Mouse (Mus musculus) WW6 (cell line): ENCODE measurements around the gene Gatb.
"Not testable (repeated sequence)": the region's sequence is repeated elsewhere in the genome, so short reads cannot be mapped to it uniquely, and the experiment has no call there.

Experiments used
- DNase-seq: peaks from one replicate; pipeline ENCODE4 v3.0.0-alpha.2; 2013; ENCODE audit warnings: low read depth, low spot score

The Gatb gene

DNA sequence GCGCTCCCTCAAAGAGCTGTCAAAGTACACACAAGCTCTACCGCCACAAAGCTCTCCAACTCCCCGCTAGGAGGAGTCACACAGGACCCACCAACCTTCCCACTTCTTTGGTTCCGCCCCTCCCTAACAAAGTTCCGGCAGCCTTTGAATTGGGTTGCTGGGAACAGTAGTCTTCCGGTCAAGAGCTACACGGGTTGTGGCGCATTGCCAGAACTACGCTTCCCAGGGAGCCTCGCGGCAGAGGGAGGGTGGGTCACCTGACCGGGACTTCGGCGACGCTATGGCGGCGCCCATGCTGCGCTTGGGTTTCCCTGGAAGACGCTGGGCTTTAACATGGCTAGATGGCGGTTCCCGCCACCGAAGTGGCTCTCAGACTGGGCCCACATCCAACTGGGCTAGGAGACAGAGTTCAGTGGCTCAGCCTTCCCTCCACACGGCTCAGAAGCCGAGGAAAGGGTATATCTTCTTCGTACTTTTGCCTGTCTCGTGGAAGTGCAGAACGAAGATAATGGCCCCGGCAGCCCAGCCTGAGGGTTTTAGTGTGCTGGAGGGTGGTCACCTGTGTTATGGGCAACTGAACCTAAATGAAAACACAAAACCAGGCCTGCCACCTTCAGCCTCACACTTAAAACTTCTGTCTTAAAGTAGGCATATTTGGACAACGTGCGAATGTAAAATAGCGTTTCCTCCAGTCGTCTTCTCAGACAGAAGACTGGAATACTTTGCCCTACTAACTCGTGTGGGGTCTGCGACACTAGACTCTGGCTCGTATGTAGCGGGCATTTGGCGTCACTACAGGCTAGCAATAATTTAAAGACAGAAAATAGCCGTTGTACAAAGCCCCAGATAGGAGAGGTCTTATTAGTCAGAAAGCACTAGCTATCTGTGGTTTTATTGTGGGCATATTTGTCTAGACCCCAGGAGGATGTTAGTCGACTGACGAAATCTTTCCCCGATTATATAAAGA is at the start of gene Gatb:
Gene Gatb, plus strand, starts transcription at position 256 of the 967 bp plus-strand sequence.
- peak; percentile 95 for DNase-seq

DNA sequence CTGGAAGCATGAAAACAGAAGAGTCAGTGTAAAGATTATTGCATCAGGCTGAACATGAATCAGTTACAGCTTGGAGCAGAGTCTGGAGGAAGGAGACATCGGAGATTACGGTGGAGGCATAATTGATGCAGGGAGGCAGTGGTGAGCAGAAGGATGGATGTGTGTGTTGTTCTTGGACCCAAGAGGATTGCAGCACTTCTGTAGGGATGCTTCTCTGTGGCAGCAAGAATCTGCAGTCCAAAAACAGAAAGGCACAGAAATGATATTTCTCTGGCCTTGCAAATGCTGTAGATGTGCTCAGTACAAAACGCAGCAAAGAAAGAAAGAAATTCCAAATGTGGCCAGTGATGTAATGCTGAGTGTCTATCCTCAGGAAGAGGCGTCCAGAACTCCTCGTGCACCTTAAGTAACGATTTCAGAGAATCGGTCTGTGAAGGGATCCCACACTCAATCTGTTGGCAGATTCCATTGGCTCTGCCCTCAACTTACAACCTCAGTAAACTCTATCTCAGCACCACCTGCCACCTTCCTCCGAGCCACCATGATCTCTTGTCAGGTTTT is 43.2 kb upstream of the Gatb start:
- no peak for DNase-seq

DNA sequence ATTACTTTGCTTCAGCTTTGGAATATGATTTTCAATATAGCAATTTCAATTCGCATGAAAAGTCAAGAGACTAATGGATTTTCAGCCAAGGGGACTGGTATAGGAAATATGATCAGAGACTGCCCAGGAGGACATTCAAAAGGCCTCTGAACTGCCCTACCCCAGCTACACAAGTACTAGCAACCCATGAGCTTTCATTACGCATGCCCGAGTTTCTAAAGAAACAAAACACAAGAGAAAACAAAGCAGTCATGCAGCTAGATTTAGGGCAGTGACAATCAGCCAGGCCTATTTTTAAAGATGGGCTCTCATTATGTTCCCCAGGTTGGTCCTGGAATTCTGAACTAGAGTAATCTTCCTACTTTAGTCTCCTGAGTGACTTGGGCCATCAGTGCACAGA is 41.5 kb upstream of the Gatb start:
- no peak for DNase-seq

DNA sequence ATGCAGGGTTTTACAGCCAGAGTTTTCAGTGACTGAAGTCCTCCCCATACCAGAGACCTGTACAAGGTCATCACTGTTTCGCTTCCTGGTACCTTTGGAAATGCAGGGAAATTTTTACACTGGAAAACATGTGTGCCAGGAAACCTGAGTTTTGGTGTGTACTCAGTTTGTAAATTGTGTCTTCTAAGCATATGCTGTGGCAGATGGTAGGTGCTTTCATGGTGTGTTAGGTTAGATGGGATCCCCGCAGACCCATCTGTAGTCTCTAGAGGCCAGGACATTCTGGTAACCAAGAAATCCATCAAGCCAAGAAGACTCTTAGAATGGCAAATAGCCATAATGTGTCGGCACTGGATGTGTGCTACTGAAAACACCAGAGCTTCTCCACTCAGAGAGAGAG is 38.9 kb upstream of the Gatb start:
- no peak for DNase-seq

DNA sequence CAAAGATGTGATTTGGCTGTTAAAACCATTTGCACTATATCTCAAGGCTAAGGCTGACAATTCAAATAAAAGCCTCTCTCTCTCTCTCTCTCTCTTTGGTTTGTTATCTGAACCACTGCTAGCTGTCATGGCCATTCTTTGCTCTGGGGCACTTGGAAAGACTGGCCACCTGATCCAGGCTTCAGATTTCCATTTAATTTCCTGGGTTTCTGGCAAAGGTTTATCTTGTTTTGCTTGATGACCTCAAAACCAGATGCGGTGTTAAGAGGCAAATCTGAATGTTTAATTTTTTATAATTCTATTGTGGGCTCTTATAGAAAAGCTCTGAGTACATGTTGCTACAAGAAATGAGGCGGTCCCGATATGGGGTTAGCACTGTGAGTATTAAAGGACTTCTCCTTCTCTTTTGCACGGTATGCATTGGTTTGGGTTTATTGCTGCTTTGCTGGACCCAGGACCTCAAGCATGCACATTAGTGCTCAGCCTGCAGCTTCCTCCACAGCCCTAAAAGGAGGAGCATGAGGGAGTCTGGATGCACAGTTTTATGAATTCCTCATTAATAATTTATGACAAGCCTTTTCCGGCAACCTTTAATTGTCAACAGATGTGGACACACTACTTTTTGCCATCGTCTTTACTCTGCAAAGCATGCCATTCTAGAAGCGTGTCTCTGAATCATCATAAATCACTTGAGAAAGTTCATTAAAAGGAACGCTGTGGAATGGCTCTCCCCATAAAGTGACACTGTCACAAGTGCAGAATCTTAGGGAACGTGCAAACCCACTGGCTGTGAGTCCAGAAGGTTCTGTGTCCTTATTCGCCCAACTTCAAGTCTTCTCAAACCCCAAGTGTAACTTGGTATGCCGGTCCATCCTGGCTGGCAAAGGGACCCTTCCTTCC is 38.0 kb upstream of the Gatb start:
- no peak for DNase-seq

DNA sequence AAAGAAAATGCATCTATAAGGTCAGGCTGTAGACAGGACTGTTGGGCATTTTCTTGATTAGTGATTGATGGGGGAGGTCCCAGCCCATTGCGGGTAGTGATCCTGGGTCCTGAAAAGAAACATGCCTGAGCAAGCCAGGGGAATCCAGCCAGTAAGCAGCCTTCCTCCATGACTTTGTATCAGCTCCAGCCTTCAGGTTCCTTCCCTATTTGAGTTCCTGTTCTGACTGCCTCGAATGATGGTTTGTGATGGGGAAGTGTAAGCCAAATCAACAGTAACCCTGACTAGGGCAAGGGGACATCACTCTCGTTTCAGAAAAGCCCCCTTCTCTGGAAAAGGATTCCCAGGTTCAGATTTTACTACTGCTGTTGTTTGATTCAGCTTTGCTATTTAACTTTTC is 31.2 kb upstream of the Gatb start:
- no peak for DNase-seq

DNA sequence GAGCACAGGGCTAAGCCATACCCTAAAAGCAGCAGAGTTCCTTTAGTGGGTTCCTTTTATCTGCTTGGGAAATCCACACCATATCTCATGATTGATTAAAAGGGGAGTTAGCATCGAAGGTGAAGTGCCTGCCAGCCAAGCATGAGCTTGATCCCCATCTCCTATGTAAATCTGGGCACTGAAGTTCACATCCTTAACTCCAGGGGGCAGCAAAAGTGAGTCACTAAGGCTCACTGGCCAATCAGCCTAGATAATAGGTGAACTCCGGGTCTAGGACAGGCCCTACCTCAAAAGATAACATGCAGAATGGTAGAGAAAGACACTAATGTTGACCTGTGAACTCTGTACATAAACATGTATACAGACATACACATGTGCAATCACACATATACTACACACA is 30.3 kb upstream of the Gatb start:
- DNase-seq, result no peak

DNA sequence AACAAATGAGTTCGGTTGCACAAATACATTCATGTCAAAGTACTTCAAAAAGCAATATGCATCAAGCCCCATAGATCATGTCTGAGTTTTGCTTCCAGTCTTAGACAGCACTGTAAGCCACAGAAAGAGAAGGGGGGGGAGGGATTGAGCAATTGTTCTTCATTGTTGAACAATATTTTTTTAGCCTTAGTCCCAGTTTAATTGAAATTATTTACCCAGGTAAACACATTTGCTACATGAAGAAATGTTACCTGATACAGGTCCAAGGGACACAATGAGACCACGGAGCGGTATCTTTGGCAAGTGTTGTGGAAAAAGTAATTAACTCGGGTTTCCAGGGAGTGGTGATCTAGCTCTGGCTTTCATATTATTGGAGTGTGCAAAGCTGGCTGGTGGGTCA is 23.6 kb upstream of the Gatb start:
- no peak for DNase-seq

DNA sequence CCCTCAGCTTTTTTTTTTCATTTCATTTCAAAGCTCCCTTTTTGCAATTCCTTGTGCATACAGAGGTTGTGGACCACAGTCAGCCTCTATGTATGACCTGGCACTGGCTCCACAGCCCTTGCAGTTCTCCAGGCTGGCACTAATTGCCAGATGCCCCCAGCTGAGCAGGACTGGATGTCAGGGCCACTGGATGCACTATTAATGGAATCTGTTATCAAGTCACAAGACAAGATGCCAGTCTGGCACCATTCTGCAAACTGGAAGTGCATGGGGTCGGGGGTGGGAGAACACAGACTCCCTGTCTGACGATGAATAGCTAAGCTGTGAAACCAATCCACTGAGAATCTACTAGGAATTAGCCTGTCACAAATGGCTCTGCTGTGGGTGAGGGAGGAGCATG is 22.6 kb upstream of the Gatb start:
- DNase-seq, result no peak

DNA sequence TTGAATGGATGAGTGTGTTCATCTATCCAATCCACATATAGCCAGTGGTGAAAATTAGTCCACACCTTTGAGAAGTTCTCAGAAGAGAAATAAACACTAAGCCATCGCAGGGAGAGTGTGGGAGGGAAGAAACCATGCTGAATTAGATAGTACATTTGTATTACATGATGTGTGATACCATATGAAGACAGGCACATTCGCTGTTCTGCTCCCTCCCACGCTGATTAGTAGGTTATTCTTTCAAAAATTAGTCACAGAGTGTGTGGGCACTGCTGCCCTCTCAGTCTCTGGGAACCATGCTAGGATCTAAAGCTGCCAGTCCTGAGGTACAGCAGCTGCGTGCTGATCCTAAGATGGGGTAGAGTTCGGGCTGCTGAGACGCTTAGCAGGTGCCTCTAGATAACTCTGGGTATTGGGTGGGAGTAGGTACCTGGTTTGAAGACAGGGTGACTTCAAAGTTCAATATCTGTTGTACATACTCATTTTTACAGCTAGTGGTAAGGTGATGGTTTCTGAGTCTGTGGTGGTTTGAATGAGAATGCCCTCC is 20.1 kb upstream of the Gatb start:
- DNase-seq, result no peak

DNA sequence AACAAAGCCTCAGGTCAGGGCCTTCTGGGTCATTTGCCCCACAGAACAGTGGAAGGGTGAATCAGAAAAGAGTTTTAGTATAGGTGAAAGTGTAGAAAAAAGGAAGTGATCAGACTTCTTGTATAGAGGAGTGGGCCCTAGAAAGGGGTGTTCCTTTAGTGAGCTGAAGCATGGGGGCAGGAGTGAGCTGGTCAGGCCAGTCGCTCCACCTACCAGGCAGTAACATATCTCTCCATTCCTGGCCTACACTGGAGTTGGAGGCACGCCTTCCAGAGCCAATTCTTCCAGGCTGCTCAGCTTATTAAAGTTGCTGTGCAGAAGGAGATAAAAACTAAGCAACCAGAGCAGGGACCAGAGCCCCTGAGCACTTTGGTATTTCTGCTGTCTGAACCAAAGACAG is 9.3 kb upstream of the Gatb start:
- DNase-seq, result no peak

DNA sequence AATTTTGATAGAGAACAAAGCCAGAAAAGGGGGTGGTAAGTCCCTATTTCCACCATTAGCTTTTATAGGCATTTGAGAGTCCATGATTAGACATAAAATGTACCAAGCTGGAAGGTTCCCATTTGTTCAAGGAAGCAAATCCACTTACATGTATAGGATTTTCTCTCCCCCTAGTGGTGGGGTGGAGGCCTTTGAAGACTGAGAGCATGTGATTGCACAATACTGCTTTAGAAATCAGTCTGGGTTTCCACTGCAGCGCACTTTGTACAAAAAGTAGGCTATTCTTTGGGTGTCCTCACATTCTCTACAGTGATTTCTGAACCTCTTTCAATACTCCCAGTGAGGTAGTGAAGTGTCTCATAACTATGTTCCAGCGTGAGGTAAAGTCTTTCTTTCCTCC is 2.6 kb upstream of the Gatb start:
- DNase-seq, result peak; percentile 28

DNA sequence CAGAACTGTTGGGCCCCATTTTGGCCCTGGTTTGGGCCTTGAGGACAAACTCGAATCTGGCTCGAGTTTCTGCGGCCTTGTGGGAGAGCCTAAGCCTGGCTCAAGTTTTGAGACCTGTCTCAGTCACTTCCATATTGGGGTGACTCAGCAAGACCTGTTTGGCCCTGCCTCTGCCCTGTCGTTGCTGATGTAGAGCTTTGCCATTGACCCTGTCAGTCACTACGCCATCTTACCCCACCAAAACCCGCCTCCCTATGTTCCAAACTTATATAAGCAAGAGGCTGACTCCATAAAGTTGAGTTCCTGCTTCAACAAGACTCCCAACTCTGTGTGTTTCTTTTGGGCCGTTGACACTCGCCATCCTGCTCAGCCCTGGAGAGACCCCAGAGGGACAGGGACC is 1.4 kb upstream of the Gatb start:
- not testable (repeated sequence) for DNase-seq

DNA sequence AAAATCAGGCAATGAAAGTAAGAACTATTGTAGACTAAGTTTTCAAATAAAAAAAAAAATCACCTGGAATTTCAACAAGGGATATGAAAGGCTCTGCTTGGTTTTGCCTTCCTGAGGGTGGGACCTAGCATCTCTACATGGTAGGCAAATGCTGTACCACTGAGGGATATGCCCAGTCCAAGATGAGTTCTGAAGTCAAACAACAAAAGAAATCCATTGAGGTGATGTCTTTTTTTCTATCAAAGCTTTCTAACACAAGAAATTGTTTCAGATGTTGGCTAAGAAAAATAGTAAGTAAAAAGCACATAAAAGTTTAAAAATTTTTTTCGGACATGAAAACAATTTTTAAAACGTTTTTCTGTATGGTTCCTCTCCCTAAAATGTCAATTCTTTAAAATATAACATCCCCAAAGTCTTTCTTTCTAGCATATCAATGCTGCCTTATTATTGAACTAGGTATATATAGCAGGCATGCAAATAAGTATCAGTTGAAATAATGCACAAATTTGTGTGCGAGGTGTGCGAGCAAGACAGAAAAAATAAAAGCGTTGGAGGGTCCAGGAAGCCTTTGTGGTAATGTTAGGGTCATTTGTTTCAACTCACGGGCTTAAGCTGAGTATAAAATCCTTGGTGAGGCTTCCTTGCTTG is 579 bp upstream of the Gatb start:
- DNase-seq, result no peak

DNA sequence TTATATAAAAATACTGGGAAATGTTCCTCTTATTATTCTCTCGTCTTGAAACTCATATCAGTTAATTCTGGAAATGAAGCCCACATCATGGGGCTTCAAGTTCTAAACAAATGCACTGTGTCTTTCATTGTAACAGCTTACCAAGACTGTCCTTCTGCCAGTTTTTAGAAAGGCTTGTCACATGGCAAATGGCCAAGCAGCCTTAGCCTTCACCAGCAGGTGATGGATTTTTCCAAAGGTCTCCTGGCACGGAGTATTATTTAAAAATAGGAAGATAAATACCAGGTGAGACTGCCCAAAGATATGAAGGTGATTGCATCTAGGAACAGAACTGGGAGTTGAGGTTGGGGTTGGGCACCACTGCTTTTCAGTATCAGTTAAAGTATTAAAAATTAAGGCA is 8.8 kb downstream of the Gatb start:
- DNase-seq, result no peak

DNA sequence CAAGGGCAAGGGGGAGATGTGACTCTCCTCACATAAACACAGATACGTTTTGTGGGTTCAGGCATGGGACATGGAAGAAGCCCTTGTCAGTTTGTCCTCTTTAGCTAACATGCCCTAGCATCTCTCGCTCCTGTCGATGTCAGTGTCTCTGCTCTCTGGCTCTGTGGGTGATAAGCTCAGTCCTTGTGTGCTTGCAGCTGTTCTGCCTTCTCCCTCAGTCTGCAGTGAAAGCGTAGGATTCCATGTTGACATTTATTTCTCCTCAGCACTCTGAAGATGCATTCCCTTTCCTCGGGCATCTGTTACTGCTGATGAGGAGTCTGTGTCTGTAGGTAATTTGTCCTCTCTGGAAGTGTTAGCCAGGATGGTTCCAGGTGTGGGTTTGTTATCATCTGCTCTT is 9.3 kb downstream of the Gatb start:
- no peak for DNase-seq

DNA sequence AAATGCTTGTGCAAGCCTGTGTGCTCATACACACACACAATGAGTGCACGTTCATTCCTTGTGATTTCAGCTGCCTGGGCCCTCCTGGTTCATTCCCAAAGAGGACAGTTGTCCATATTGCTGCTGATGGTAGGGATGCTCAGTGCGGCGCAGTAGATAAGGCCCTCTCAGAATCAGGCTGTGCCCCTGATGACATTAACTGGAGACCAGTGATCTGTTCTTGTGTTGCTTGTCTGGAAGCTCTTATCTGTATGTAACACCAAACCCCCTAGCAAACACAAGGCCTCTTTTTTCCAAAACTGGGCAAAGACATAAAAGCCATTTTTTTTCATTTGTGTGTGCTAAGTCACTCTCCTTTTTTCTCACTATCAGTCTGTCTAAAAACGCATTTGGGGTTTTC is 11.0 kb downstream of the Gatb start:
- no peak for DNase-seq

DNA sequence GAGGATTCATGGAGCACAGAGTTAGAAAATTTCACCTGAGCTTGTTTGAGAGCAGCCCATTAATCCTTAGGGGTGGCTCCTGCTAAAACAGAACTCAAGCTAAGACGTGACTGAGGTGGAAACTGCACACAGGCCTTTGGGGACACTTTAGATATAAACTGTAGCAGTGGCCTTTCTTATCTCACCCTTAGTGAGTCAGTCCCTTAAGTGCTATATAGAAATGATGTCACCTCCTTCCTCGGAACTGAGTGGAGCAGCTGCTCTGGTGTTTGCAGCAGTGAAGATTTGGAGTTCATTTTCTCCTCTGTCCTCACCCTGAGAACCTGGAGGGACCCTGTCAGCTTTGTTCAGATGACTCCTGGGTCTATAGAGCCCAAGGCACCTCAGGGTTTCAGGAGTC is 14.8 kb downstream of the Gatb start:
- no peak for DNase-seq

DNA sequence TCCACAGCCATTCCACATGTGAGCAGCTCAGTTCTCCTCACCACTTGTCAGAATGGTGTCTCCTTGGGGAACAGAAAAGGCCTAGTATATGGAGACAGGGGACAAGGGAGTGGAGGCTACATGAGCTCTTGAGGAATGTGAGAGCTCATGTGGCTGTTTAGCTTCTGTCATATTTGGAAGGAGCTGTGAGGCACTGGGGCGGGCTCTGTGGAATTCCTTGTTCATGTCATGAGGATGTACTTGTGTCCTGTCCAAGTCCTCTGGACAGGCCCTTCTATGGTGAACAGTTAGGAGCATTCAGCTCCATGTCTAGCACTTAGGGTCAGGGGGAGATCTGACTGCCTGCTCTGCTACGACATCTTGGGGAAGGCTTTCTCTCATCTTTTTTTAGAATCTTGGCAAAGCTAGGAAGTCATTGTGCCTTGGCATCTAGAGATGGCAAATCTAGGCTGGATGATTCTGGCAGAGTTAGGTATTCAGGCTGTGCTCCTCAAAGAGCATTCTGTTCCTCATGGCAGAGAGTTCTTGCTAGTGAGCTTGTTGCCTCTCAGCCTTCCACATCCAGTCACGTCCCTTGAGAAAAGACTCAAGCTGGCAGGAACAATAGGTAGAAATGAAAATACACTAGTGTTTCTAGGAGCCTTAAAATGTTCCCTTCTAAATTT is 16.3 kb downstream of the Gatb start:
- DNase-seq, result no peak

DNA sequence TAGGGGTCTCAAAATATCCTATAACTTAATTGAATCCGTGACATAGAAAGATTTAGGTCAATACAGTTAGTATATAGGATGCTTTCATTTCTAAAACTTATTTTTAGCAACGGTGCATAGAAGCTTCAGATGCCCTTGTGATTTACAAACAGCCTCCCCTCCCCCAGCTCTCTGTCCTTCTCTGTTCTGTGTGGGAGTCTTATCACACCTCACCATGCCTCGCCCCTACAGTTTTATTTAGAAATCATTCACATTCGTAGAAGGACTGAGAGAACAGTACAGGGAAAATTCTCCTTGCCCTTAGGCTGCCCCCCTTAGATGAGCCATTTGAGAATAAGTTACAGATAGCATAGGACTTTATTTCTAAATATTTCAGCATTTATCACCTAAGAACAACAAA is 18.1 kb downstream of the Gatb start:
- no peak for DNase-seq
